Mouse (Mus musculus) hematopoietic stem cell, adult 5-6 weeks (primary cell): Measurements from ENCODE around the gene Arhgap31. TPM values are rescaled to one million over a fixed set of nuclear protein-coding genes. Genes with fewer than 3 reads are reported as not detected.

Experiments
- ATAC-seq, 2 experiments: fragments of 125-278 bp in 1 of 2; replicated peaks in 1 of 2; 2 replicates each; pipeline ENCODE4 v1.8.0; 2016 to 2017; ENCODE audit warnings: inconsistent platforms in 2 of 2, mild to moderate bottlenecking in 2 of 2, moderate number of reproducible peaks in 2 of 2, low read depth in 1 of 2, moderate TSS enrichment in 1 of 2; ENCODE audit not compliant: low FRiP score in 2 of 2, poor library complexity in 2 of 2, severe bottlenecking in 2 of 2, insufficient read depth in 1 of 2, low TSS enrichment in 1 of 2
- total RNA-seq: library from RNA; stranded (forward); fragments of 172-1452, 232-1000 nt; gene quantifications from 2 replicates; pipeline ENCODE4 v1.2.3, GENCODE M21; 2017

Gene Arhgap31
- total RNA-seq = 4.7 and 5.4 TPM in 2 replicates

- peak; percentile 72 to 74 for ATAC-seq
These were observed at the start of gene Arhgap31 for GRCm38 (mm10) chr16:38712581-38713403. TSS of gene Arhgap31 (minus strand) at chr16:38713274.

GRCm38 (mm10) chr16:38762401-38762800 is 49.3 kb upstream of the Arhgap31 start:
- no peak for ATAC-seq

DNA sequence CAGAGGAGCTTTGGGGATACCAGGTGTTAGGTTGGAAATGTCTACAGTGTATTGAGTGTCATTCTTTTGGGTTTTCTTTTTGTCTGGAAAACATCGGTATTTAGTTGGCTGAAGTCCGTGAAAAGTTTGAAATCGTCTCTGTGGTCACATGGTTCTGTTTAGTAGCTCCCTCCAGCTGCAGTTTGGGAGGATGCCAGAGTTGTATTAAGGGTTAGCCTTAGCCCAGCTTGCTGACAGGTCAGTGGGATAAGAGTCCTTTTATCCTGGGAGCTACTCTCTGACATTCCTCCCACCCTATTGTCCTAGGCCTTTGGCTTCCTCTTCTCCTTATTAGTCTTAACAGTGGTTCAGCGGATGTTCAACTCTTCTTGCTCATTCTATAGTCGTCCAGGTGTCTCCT is 48.9 kb upstream of the Arhgap31 start:
- ATAC-seq = no peak

GRCm38 (mm10) chr16:38760834-38761375 is 47.8 kb upstream of the Arhgap31 start:
- ATAC-seq = peak; percentile 66 to 67

GRCm38 (mm10) chr16:38760239-38760638 is 47.2 kb upstream of the Arhgap31 start:
- no peak for ATAC-seq

- ATAC-seq = peak; percentile 66 to 68
These were observed 45.2 kb upstream of the Arhgap31 start for GRCm38 (mm10) chr16:38758104-38758861.

GRCm38 (mm10) chr16:38757626-38758025 is 44.6 kb upstream of the Arhgap31 start:
- no peak for ATAC-seq

GRCm38 (mm10) chr16:38756572-38756971 is 43.5 kb upstream of the Arhgap31 start:
- no peak for ATAC-seq

GRCm38 (mm10) chr16:38756177-38756503 is 43.1 kb upstream of the Arhgap31 start:
- ATAC-seq = no peak

DNA sequence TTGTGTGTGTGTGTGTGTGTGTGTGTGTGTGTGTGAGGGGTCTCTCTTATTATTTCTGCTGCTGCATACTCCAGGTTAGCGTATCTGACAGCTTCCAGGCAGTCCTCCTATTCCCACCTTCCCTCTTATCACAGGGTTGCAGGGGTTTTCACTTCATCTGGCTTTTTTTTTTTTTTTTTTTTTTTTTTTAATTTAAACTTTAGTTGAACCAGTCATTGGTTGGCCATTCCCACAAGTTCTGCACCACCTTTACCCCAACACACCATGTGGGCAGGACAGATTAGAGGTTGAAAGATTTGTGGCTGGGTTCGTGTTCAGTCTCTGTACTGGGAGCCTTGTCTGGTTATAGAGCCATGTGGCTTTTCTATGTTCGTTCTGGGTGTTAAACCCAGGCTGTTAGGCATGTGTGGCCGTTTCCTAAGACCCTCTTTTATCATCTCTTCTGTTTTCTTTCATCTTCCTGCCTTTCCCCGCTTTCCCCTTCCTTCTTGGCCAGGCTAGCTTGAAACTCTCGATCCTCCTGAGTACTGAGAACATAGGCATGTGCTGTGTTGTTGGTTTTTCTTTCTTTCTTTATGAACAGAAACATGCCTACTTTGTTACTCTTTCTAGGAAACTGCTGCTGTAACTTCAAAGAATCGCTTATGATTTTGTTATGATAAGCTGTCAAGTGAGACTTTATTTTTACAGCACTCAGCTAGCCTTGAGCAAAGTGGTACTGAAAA is 42.5 kb upstream of the Arhgap31 start:
- peak; percentile 65 to 68 for ATAC-seq

- no peak for ATAC-seq
These were observed 40.6 kb upstream of the Arhgap31 start for GRCm38 (mm10) chr16:38753631-38754030.

DNA sequence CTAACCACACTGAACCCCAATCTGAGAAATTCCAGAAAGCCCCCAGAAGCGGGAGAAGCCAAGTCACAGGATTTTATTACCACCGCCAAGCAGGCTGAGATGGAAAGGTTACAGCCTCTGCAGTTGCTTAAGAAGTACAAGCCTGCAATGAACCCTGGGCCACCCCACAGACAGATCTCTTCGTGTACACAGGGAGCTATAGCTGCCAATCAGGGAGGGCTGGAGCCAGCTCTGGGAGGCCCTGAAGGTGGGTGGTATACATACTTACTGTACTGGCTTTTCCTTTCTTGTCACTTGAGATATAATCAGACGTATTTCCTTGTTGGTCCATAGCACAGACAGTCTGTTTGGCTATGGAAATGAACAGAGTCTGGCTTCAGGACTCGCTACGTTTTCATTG is 37.7 kb upstream of the Arhgap31 start:
- ATAC-seq = no peak

DNA sequence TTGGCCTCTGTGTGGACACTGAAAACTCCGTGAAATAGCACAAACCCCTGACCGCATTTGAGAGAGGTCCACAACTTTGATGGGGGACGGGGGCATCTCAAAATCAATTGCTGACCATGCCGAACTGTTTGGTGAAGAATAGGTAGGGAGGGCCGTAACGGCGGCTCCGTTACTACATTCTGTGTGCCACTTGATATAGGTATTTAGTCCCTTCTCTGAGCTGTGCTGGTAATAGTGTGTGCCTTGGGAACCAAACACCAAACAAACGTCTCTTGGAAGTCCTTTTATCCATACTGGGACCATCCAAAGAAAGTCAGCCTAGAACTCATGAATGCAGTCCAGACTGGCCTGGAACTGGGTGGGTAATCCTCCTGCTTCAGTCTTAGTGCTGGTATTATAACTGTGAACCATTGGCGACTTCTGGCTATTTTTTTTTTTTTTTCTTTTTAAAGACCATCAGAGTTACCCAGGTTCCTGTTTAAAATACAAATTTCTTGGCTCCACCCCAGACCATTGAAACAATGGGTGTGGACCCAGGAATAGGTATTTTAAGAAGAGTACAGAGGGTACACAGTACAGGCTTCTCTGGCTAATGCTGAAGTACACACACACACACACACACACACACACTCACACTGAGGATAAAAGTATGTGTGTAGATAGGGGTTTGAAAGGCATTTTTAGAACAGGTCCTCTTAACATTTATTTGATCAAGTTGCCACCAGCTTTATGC is 31.0 kb upstream of the Arhgap31 start:
- no peak for ATAC-seq

GRCm38 (mm10) chr16:38742659-38743131 is 29.6 kb upstream of the Arhgap31 start:
- ATAC-seq = peak; percentile 73 to 87

DNA sequence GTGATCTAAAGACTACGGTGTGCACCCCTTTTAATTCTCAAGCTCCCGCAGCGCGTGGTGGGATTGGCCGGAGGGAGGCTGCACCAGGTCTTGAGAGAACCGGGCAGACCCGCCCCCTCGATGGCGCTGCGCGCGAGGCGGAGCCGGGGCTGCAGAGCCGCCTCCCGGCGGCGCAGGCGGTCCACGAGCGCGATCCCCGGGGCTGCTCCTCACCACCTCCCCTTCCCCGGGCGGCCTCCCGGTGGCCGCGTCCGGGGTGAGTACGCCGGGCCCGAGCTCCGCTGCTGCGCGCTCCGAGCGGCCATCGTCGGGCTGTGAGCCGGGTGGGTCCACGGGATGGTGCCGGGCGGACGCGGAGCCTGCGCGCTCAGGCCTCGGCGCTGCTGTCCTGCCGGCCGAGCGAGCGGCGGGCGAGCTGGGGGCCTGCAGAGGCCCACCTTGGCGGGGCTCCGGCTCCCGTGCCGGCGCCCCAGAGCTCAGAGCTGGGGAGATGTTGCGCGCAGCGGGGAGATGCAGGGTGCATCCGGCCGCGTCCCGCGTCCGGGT is 29.1 kb upstream of the Arhgap31 start, which contains the start of gene B4galt4:
Gene B4galt4 (plus strand): TSS at position 152 of the 546 bp plus-strand sequence.
- ATAC-seq = peak; percentile 66 to 88

GRCm38 (mm10) chr16:38741204-38741903 is 28.3 kb upstream of the Arhgap31 start:
- no peak for ATAC-seq
